Mouse (Mus musculus) retina, adult 2 months (tissue): ENCODE data around the gene Srm.
A peak's percentile ranks its signal among the peaks of the same experiment; 100 is the strongest.

Source experiments
- DNase-seq: peaks from one replicate; pipeline ENCODE4 v3.0.0-alpha.2; 2012; ENCODE audit warnings: low read depth, low spot score

Srm gene

GRCm38 (mm10) chr4:148591171-148591630, at the start of gene Srm:
TSS of gene Srm (plus strand) at chr4:148591503.
- peak; percentile 91 for DNase-seq

- DNase-seq: no peak
These were observed 42.2 kb upstream of the Srm start for GRCm38 (mm10) chr4:148549106-148549505.

- DNase-seq: no peak
These were observed 33.5 kb upstream of the Srm start for GRCm38 (mm10) chr4:148557766-148558165.

- peak; percentile 78 for DNase-seq
These were observed 32.9 kb upstream of the Srm start, which contains the start of gene Exosc10 for GRCm38 (mm10) chr4:148558297-148559000. TSS of gene Exosc10 (plus strand) at chr4:148558429.

- DNase-seq: no peak
These were observed 28.6 kb upstream of the Srm start for GRCm38 (mm10) chr4:148562676-148563075.

GRCm38 (mm10) chr4:148563595-148563994, 27.7 kb upstream of the Srm start:
- no peak for DNase-seq

GRCm38 (mm10) chr4:148570138-148570537, 21.2 kb upstream of the Srm start:
- no peak for DNase-seq

- DNase-seq: no peak
These were observed 20.5 kb upstream of the Srm start for GRCm38 (mm10) chr4:148570693-148571295.

- no peak for DNase-seq
These were observed 18.1 kb upstream of the Srm start for GRCm38 (mm10) chr4:148573222-148573621.

GRCm38 (mm10) chr4:148580765-148581164, 10.5 kb upstream of the Srm start:
- DNase-seq: no peak

- no peak for DNase-seq
These were observed 9.9 kb upstream of the Srm start for GRCm38 (mm10) chr4:148581422-148581821.

GRCm38 (mm10) chr4:148583257-148583656, 8.0 kb upstream of the Srm start:
- no peak for DNase-seq

- no peak for DNase-seq
These were observed 4.7 kb upstream of the Srm start for GRCm38 (mm10) chr4:148586648-148587047.

GRCm38 (mm10) chr4:148588793-148589192, 2.5 kb upstream of the Srm start:
- DNase-seq: no peak

- no peak for DNase-seq
These were observed 1.7 kb upstream of the Srm start for GRCm38 (mm10) chr4:148589565-148589964.

- no peak for DNase-seq
These were observed 707 bp upstream of the Srm start for GRCm38 (mm10) chr4:148590421-148591170.

GRCm38 (mm10) chr4:148591637-148592380, 506 bp downstream of the Srm start:
- no peak for DNase-seq

GRCm38 (mm10) chr4:148593996-148594395, 2.7 kb downstream of the Srm start:
- no peak for DNase-seq

GRCm38 (mm10) chr4:148595916-148596315, 4.6 kb downstream of the Srm start:
- DNase-seq: no peak

- DNase-seq: no peak
These were observed 5.4 kb downstream of the Srm start for GRCm38 (mm10) chr4:148596731-148597130.

GRCm38 (mm10) chr4:148598826-148599225, 7.5 kb downstream of the Srm start:
- no peak for DNase-seq

GRCm38 (mm10) chr4:148600316-148600715, 9.0 kb downstream of the Srm start:
- no peak for DNase-seq
